Mouse (Mus musculus) embryo, embryonic 9.5 days (tissue): Measurements from ENCODE around the gene Upk3b.
"Not testable (repeated sequence)": the region's sequence is repeated elsewhere in the genome, so short reads cannot be mapped to it uniquely, and the experiment has no call there.

Experiments
- DNase-seq: peaks from one replicate; pipeline ENCODE4 v3.0.0-alpha.2; 2017; ENCODE audit errors: extremely low spot score

The Upk3b gene

DNA sequence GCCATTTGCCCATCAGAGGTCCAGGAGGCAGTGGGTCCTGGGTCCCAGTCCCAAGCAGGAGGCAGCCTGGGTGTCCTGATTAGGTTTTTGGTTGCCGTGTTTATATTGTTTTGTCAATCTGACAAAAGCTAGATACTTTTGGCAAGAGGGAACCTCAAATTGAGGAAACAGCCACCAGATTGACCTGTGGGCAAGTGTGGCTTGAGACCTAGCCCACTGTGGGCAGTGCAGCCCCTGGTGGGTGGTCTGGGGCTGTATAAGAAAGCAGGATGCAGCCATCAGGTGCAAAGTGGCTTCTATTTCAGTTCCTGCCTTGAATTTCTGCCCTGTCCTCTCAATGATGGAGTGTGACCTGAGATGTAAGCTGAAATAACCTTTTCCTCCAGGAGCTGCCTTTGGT is 3.0 kb upstream of the Upk3b start:
- DNase-seq, result no peak

DNA sequence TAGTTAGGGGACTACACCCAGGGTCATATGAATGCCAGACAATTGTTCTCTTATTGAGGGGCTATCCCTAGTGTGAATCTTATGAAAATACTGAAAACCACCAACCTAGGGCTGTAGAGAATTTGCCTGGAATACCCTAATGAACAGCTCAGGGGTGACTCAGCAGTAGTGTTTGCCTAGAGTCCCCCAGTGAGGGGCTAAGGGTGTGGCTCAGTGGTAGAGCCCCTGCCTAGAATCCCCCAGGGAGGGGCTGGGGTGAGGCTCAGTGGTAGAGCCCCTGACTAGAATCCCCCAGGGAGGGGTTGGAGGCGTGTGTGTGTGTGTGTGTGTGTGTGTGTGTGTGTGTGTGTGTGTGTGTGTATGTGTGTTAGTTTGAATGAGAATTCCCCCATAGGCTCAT is 1.6 kb upstream of the Upk3b start:
- no peak for DNase-seq

DNA sequence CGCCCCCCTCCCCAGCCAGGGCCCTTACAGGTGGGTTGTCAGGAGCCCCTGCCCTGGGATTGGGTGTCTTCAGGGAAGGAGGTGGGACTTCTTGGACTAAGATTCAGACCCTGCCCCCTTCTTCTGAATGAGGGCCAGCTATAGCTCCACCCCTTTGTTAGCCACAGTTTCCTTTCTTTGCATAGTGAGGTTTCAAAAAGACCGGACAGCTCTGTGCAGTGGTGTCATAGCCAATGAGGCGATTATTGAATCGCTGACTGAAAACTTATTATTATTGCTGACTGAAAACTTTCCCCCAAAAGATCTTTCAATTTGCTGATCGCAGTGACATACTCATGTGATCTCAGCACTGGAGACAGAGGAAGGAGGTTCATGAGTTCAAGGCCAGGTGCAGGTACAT is 1.9 kb downstream of the Upk3b start:
- peak; percentile 27 for DNase-seq

GRCm38 (mm10) chr5:136041260-136041659 is 3.0 kb downstream of the Upk3b start:
- DNase-seq, result no peak

GRCm38 (mm10) chr5:136041666-136042065 is 3.4 kb downstream of the Upk3b start:
- no peak for DNase-seq

DNA sequence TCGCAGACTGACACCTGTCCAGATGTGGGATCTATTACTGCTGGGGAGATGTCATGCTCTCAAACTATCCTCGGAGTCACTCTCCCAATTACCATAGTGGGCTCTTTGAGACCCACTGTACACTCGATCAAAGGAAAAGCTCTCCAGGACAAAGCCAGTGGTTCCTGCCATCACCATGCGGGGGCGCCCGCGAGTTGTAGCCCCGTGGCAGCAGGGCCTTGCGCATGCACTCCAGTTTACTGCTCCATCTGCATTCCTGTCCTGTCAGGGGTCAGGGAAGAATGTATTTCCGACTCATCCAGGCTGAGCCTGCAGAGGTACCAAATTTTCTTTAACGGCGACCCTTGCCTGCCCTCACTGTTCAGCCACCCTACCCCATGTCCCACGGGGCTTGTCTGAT is 6.6 kb downstream of the Upk3b start:
- DNase-seq, result peak; percentile 27

GRCm38 (mm10) chr5:136045408-136045807 is 7.1 kb downstream of the Upk3b start:
- DNase-seq, result peak; percentile 27

DNA sequence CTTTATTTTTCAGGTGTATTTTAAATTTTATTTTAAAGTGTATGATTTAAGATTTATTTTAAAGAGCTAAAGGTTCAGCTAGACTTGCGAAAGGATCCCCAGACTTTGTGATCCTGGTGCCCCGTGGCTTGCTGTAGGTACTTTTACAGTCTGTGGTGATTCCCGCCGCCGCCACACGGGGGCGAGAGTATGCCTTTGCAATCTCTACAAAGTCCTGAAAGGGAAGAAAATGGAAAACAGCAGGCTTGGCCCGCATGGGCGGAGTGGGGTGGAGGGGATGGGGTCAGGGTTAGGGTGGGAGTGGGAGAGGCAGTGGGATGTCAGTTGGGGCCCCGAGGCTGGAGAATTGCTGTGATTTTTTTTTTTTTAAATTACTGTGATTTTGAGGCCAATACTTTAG is 7.7 kb downstream of the Upk3b start:
- DNase-seq, result peak; percentile 88

GRCm38 (mm10) chr5:136048541-136048940 is 10.2 kb downstream of the Upk3b start:
- not testable (repeated sequence) for DNase-seq

DNA sequence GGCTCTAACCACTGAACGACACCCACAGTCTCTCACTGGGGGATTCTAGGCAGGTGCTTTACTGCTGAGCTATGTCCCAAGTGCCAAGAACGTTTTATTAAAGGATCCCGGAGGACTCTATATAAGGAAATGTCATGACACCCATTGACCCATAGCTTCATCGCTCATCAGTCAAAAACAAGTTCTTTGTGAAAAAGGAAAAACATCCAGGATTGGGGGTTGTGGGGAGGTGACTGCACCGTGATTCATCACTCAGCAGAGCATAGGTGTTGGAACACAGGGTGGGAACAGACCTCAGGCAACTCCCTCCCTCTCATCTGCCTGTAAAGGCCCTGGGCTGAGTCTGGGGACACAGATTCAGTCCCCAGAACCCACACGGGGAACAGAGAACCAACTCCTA is 11.6 kb downstream of the Upk3b start:
- peak; percentile 12 for DNase-seq

DNA sequence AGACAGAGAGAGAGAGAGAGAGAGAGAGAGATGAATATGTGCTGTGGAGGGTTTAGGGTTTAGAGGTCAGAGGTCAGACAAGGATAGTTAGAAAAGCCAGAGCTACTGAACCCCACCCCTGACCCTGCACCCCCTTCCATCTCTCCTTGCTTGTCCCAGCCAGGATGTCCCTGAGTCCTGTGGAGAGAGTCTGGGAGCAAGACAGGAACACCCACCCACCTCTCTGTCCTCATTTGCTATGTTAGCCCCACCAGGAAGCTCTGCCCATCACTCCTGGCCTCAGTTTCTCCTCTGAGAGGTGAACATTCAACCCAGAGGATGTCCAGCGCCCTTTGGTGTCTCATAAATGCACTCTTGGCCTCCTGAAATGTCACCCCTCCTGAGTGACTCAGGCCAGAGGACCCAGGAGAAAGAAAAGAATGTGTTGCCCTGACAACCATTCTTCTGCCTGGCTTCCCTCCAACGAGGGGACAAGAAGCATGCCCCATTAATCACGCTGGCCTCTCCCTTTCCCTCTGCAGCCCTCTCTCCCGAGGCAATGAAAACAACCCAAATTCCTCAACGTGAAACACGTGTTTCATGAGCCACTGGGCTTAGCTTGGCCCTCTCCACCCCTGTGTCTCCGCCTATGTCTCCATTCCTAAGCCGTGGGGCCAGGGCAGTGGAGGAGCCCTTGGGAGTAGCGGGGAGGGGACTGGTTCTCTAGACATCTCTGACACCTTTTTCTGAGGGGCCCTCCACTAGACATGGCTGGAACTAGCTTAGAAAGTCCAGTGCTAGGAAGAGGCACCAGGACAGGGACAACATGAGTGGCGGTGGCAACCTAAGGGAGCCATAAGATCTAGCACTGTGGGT is 13.2 kb downstream of the Upk3b start:
- peak; percentile 86 for DNase-seq

- DNase-seq, result no peak
Measured at GRCm38 (mm10) chr5:136052861-136053655, 14.8 kb downstream of the Upk3b start.

- DNase-seq, result no peak
Measured at GRCm38 (mm10) chr5:136054301-136055077, 16.2 kb downstream of the Upk3b start, which contains the start of gene Upk3bl. Gene Upk3bl (plus strand): TSS chr5:136054492.

GRCm38 (mm10) chr5:136056062-136056461 is 17.8 kb downstream of the Upk3b start:
- no peak for DNase-seq

DNA sequence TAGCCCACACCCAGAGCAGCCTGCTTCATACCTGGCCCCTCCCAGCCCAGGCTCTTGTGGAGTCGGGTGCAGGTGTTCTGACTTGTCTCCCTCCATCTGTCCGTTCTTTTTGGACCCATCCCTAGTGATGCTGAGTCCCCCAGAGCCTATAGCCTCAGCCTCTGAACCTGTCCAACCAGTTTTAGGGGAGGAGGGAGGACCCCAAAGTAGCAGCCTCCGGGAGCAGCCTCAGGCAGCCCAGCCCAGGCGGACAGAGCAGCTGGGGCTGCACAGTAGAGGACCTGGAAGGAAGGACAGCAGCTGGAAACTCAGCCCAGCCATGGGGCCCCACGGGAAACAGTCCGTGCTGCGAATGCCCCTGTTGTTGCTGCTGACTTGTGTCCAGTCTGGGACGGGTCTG is 18.8 kb downstream of the Upk3b start:
- DNase-seq, result no peak

- DNase-seq, result peak; percentile 82
Measured at GRCm38 (mm10) chr5:136061567-136061966, 23.3 kb downstream of the Upk3b start.

DNA sequence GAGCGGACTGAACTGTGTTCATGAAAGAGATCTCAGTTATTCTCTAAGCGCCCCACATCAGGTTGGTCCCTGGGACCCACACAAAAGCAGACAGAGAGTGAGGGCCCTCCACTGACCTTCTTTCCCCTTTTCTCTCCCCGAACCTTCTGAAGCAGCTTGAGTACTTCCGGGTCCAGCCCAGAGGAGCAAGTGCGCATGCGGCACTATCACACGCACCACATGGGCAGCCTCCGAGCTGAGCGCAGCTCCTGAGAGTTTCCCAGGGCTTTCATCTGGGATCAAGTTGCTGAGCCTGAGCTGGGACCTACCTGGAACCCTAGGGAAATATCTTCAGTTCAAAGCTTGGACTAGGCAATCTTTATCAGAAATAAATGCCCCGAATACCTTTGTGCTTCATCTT is 25.6 kb downstream of the Upk3b start:
- no peak for DNase-seq

GRCm38 (mm10) chr5:136066404-136067148 is 28.3 kb downstream of the Upk3b start:
- DNase-seq, result not testable (repeated sequence)

DNA sequence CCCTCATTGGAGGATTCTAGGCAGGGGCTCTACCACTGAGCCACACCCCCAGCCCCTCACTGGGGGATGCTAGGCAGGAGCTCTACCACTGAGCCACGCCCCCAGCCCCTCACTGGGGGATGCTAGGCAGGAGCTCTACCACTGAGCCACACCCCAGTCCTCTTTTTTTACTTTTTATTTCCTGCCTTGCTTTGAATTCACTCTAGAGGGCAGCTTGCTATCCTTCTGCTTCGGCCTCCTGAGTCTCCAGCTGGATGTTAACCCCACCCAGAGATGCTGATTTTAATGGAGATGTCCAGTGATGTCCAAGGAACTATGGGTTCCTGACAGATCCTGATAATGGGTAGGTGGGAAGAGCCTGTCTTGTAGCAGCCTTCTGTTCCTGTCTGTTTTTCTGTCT is 31.1 kb downstream of the Upk3b start:
- no peak for DNase-seq

DNA sequence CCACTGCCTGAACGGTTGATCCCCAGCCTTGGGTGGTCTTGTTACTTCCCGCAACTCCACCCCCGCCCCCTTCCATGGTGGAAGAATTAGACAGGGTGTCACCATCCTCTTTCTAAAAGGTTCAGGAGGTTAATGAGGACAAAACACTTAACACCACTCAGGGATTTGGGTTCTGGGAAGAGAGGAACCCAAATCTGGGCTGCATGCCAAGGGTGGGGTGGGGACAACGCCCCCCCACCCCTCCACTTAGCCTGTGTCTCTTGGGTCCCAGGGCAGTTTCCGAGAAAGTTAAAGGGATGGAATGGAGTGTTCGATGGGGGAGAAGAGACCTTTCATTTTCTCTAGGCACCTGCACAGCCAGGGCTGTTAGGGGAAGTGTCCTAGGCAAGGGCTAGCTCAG is 34.8 kb downstream of the Upk3b start:
- DNase-seq, result no peak

DNA sequence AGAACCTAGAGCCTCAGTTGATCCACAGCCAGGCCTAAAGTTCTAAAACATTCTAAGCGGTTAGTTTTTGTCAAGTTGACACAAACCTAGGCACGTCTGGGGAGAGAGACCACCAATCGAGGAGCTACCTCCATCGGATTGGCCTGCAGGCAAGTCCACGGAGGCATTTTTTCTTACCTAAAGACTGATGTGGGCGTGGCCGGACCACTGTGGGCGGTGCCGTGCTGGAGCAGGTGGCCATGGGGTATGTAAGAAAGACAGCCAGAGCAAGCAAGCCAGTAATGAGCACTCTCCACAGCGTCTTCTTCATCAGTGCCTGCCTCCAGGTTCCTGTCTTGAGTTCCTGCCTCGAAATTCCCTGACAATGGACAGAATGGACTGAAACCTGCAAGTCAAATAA is 35.2 kb downstream of the Upk3b start:
- no peak for DNase-seq
